Mouse (Mus musculus): ENCODE results near the gene Rere.
"Not testable (repeated sequence)": the region's sequence is repeated elsewhere in the genome, so short reads cannot be mapped to it uniquely, and the experiment has no call there.

Gene Rere

DNA sequence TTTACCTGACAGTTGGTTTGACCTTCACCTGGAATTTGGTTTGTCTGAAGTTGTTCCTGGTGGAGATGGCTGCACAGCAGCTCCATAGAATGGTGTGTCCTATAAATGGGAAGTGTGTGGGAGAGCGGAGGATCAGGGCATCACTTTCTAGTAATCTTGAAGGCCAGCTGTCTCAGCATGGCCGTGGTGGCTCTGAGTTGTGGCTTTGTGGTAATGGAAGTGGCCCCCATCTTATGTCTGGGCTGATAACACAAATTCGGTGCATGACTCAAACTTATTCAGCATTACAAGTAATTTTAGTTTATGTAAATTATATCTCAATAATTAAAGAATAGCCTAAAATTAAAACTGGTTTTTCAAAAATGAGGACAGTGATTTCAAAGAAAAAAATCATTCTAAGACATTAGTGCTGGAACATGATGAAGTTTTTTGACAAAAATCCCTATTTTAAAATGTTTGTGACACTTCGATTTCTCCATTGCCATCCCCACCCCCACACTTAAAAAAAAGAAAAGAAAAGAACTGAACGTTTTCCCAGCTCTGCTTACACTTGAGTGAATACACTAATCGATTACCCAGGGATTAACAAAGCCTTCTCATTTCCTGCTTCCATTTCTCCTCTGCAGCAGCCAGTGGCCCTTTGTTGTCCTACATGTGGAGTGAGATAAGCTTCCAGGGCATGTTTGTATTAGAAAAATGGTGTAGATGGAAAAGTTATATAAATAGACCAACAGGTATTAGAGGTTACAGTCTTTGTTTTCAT is 180.2 kb downstream of the Rere start:
- no peak for DNase-seq (ENCODE audit: low read depth, low spot score)

DNA sequence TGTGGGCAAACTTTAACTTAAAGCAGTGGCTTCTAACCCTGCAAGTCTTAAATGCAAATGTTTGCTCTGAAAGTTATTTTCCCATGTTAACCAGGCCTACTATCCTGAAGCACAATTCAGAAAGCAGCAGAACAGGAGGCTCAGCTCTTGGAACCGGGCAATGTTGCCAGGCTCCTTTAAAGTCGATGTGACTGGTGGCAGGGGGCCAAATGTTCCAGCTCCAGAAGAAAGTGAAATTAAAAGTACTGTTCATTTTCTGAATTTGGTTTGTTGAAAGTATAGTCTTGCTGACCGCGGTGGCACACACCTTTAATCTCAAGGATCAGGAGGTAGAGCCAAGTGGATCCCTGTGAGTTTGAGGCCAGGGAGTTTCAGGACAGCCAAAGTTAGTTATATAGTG is 180.9 kb downstream of the Rere start:
- DNase-seq (ENCODE audit: low read depth, low spot score), result no peak

GRCm38 (mm10) chr4:150465759-150466158 is 184.3 kb downstream of the Rere start:
- DNase-seq (ENCODE audit: low read depth, low spot score), result peak; percentile 55

GRCm38 (mm10) chr4:150469274-150469673 is 187.8 kb downstream of the Rere start:
- DNase-seq (ENCODE audit: low read depth, low spot score), result no peak

- no peak for DNase-seq (ENCODE audit: low read depth, low spot score)
These were observed 189.4 kb downstream of the Rere start for GRCm38 (mm10) chr4:150470674-150471328.

GRCm38 (mm10) chr4:150472751-150473436 is 191.4 kb downstream of the Rere start:
- no peak for DNase-seq (ENCODE audit: low read depth, low spot score)

DNA sequence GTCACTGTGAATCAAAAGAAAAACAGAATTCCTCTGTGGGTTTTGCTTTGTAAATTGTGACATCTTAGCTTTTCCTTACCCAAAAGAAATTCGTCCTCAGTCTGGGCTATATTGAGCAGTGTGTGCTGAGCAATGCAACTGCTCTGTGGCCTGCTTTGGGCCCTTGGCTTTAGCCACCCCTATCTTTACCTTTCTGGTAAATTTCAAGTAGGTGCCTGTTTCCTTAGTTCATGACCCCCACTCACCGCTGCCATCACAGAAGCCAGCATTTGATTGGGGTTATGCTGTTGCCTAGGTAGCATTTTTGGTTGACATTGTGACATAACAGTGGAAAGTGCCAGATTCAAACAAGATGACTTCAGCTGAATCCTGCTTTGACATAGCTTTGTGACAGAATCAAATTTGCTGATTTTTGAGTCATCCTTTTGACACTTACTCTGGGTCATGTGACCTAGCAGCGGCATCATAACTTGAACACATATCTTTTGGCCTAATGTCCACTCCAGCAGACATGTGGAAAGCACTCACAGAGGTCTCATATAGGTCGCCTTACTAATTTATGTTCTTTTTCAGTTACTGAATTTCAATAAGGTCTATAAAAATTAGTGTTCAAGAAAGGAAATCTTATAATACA is 192.1 kb downstream of the Rere start:
- no peak for DNase-seq (ENCODE audit: low read depth, low spot score)

DNA sequence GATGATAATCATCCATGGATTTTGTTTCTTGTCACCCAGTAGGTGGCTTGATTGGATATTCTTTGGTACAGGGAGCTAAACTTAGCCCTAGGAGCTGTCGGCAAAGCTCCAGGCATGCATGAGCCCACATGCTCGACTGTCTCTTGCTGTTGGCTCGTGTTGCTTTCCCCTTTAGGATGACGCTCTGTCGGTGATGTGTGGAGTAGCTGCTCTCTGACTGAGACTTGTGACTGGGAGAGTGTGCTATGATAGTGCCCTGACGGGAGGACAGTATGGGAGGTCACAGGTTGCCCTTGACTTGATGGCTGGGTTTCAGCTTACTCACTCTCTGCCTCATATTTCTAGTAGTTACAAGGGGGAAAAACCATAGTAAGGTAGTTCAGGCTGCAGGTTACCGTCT is 192.6 kb downstream of the Rere start:
- DNase-seq (ENCODE audit: low read depth, low spot score), result no peak

- DNase-seq (ENCODE audit: low read depth, low spot score), result no peak
These were observed 194.8 kb downstream of the Rere start for GRCm38 (mm10) chr4:150476258-150476657.

GRCm38 (mm10) chr4:150478006-150478405 is 196.6 kb downstream of the Rere start:
- DNase-seq (ENCODE audit: low read depth, low spot score), result no peak

- not testable (repeated sequence) for DNase-seq (ENCODE audit: low read depth, low spot score)
These were observed 201.6 kb downstream of the Rere start for GRCm38 (mm10) chr4:150483081-150483480.

DNA sequence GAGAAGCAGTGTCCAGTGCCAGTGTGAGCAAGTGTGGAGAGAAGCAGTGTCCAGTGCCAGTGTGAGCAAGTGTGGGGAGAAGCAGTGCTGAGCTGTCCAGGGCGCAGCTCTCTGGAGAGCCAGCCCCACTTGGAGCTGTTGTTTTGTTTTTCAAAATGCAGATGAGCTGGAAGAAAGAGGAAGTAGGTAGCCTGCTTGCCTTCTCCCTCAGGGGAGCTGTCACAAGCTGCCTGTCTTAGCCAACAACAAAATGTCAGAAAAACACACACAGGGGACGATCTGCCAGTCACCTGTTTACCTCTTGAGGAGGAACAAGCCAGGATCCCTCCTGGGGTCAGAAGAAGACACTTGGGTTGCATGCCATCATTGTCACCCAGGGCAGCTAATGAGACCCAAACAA is 204.7 kb downstream of the Rere start:
- no peak for DNase-seq (ENCODE audit: low read depth, low spot score)

DNA sequence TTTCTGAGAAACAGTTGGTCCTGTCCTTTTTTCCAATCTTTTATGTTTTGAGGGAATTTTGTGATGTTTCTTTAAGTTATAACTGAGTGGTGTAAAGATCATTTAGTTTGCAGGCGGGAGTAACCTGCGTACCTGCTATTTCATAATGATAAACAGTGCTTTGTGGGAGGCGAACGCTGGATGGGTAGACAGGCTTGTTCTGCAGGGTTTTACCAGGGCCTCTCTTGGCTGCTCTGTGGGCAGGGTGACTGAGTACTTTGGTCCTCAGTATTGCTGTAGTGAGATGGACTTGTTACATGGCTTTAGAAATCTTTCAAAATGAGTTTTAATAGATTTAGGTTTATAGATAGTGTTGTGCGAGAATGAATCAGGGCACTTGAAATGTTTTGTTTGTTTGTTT is 205.7 kb downstream of the Rere start:
- no peak for DNase-seq (ENCODE audit: low read depth, low spot score)

- DNase-seq (ENCODE audit: low read depth, low spot score), result peak; percentile 70
These were observed 206.8 kb downstream of the Rere start for GRCm38 (mm10) chr4:150488096-150488748.

GRCm38 (mm10) chr4:150488767-150489166 is 207.3 kb downstream of the Rere start:
- no peak for DNase-seq (ENCODE audit: low read depth, low spot score)

GRCm38 (mm10) chr4:150490050-150490449 is 208.6 kb downstream of the Rere start:
- no peak for DNase-seq (ENCODE audit: low read depth, low spot score)

DNA sequence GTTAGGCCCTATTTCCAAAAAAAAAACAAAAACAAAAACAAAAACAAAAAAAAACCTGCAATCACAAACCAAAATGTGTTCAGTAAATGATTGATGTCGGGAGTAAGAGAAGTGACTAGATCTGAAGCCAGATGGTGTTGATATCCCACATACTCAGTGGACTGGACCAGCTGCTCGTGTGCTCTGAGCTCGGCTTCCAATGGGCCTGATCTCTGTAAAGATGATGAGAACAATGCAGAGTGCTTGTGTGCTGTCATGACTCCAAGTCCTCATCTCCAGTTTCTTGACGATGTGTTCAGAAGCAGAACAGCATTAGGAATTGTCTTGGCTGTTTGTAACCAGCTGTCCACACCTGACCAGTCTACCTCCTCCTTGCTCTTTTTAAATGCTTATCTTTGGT is 210.3 kb downstream of the Rere start:
- no peak for DNase-seq (ENCODE audit: low read depth, low spot score)

DNA sequence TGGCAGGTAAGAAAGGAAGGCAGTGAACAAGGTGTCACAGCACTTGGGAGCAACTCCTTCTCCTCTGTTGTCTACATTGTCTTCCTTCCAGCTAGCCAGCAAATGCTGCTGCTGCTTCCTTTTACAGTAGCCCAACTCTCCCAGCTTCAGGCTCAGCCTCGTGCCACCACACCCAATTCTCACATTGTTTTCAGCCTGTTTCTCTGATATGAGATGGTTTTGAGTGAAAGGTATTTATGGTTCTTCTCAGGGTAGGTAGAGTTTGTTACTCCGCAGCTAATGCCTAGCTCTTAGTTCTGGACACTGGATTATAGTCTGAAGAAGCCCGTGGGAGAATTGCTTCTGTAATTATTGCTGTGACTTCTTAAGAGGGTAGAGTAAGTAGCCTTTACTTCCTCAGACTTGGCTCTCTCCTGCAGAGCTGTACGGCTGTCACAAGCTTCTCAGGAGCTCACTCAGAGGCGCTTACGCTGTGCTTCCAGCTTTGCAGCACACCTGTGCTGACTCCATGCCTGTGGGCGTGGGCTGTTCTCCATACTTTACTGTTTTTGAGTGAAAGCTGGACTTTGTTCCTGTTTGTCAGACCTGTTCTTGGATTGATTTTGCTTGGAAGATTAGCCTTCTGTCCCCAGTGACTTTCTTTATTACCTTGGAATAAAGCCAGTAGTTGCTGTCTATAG is 212.0 kb downstream of the Rere start:
- no peak for DNase-seq (ENCODE audit: low read depth, low spot score)

GRCm38 (mm10) chr4:150493938-150494330 is 212.5 kb downstream of the Rere start:
- not testable (repeated sequence) for DNase-seq (ENCODE audit: low read depth, low spot score)

- no peak for DNase-seq (ENCODE audit: low read depth, low spot score)
These were observed 214.1 kb downstream of the Rere start for GRCm38 (mm10) chr4:150495568-150495967.

Data from retina, postnatal 7 days (tissue).